Mouse (Mus musculus) stomach, postnatal 0 days (tissue): ENCODE measurements around the gene Lrp8. TPM values are rescaled to one million over a fixed set of nuclear protein-coding genes. Genes with fewer than 3 reads are reported as not detected.

ENCODE experiments used
- ATAC-seq: fragments of 200-750 bp; cut with Nextera tagmentation; 2 replicates; pipeline ENCODE4 v1.8.0; 2017; ENCODE audit not compliant: low FRiP score, low TSS enrichment
- DNase-seq: peaks from one replicate; pipeline ENCODE4 v3.0.0-alpha.2; 2016; ENCODE audit warnings: low spot score
- H3K27ac ChIP-seq: fragments of 300-500 bp; sonication (generic); replicated peaks from 2 replicates; pipeline ENCODE4 v1.5.1; 2014; ENCODE audit warnings: mild to moderate bottlenecking, control low read depth
- H3K27me3 ChIP-seq: fragments of 300-500 bp; sonication (generic); 2 replicates; pipeline ENCODE4 v1.6.1; 2014; ENCODE audit warnings: low read length; ENCODE audit not compliant: control insufficient read depth, insufficient read depth
- H3K36me3 ChIP-seq: fragments of 300-500 bp; sonication (generic); 2 replicates; pipeline ENCODE4 v1.6.1; 2014; ENCODE audit warnings: low read length, mixed read lengths; ENCODE audit not compliant: control insufficient read depth, insufficient read depth
- H3K4me1 ChIP-seq: fragments of 300-500 bp; sonication (generic); replicated peaks from 2 replicates; pipeline ENCODE4 v1.6.1; 2014; ENCODE audit warnings: antibody characterized with exemption; ENCODE audit not compliant: control insufficient read depth, insufficient read depth
- H3K4me2 ChIP-seq: fragments of 300-500 bp; sonication (generic); replicated peaks from 2 replicates; pipeline ENCODE4 v1.6.1; 2014; ENCODE audit warnings: low read depth, mild to moderate bottlenecking, control low read depth, moderate library complexity
- H3K4me3 ChIP-seq: fragments of 300-500 bp; sonication (generic); 2 replicates; pipeline ENCODE4 v1.5.1; 2014; ENCODE audit warnings: low read depth, low read length, control low read depth
- H3K9ac ChIP-seq: fragments of 300-500 bp; sonication (generic); 2 replicates; pipeline ENCODE4 v1.6.1; 2014; ENCODE audit warnings: mild to moderate bottlenecking, low read length, control low read depth, mixed read lengths
- H3K9me3 ChIP-seq: fragments of 300-500 bp; sonication (generic); 2 replicates; pipeline ENCODE4 v1.6.1; 2016; ENCODE audit warnings: low read length; ENCODE audit not compliant: control insufficient read depth
- CTCF ChIP-seq: IDR thresholded peaks from 2 replicates; pipeline ENCODE4 v1.5.1; 2016; ENCODE audit warnings: antibody characterized with exemption, low read depth, mild to moderate bottlenecking, moderate library complexity
- EP300 ChIP-seq: optimal IDR thresholded peaks from 2 replicates; pipeline ENCODE3; 2016; ENCODE audit warnings: antibody characterized with exemption
- whole genome bisulfite sequencing: fragments of 180-500 bp; shearing (Covaris S2); extraction: QIAGEN DNeasy Blood & Tissue Kit; methylation state at CpG from one replicate; pipeline ENCODE4 v1.1.7; 2014; 5-methylcytosine and 5-hydroxymethylcytosine counted together
- polyA plus RNA-seq: library from polyadenylated mRNA; unstranded; fragments of >200 nt; fragmentation: Nextera tagmentation; extraction: Ambion mirVana; gene quantifications from 2 replicates; pipeline ENCODE4 v1.2.1, GENCODE M21; 2015

The Lrp8 gene
- polyA plus RNA-seq, 1 experiment from 2014 or later, result 0.85 TPM

GRCm38 (mm10) chr4:107921952-107922351 is 119.9 kb downstream of the Lrp8 start:
- H3K4me1 ChIP-seq, result 0 out of 2 replicates have a peak, but pooled peaks cover 6% of the 10 kb centered on the region
- peak overlapping the region; percentile 95 for H3K27ac ChIP-seq
- H3K4me3 ChIP-seq, result peak overlapping the region; percentile 87
- peak overlapping the region; percentile 78 for H3K4me2 ChIP-seq
- no peaks in the 10 kb centered on the region for H3K27me3 ChIP-seq
- TF ChIP-seq CTCF (no peak), EP300 (no peak)
- H3K36me3 ChIP-seq, result no peaks in the 10 kb centered on the region
- no peaks in the 10 kb centered on the region for H3K9me3 ChIP-seq
- WGBS, result 43% methylated on average over 4 of the region's 4 CpGs
- peak; percentile 55 for DNase-seq
- H3K9ac ChIP-seq, result peak overlapping the region; percentile 53
- peak; percentile 68 for ATAC-seq

- under 1% methylated on average over 38 of the region's 38 CpGs for WGBS
- TF ChIP-seq CTCF (peak; percentile 70), EP300 (no peak)
Observed at GRCm38 (mm10) chr4:107923145-107923802, 121.2 kb downstream of the Lrp8 start, which contains the start of gene Cpt2. TSS of gene Cpt2 (minus strand) at chr4:107923610.

GRCm38 (mm10) chr4:107923803-107924194 is 121.7 kb downstream of the Lrp8 start:
- peak overlapping the region; percentile 78 for H3K4me2 ChIP-seq
- TF ChIP-seq EP300 (no peak), CTCF (no peak)
- no peak overlapping the region for H3K9ac ChIP-seq
- H3K27ac ChIP-seq, result peak overlapping the region; percentile 95
- H3K9me3 ChIP-seq, result no peaks in the 10 kb centered on the region
- no peaks in the 10 kb centered on the region for H3K36me3 ChIP-seq
- H3K4me1 ChIP-seq, result 0 out of 2 replicates have a peak, but pooled peaks cover 6% of the 10 kb centered on the region
- WGBS, result 38% methylated on average over 7 of the region's 7 CpGs
- ATAC-seq (no peak; the same call in 1 of the 2 replicates), DNase-seq (no peak)
- no peaks in the 10 kb centered on the region for H3K27me3 ChIP-seq
- peak overlapping the region; percentile 87 for H3K4me3 ChIP-seq

More at GRCm38 (mm10) chr4:107923145-107923802, 121.2 kb downstream of the Lrp8 start, which contains the start of gene Cpt2:
- H3K9me3 ChIP-seq, result no peaks in the 10 kb centered on the region
- H3K4me2 ChIP-seq, result peak within 1 kb of the TSS; percentile 78
- H3K4me1 ChIP-seq, result 0 out of 2 replicates have a peak, but pooled peaks cover 6% of the 10 kb centered on the region
- DNase-seq, result peak; percentile 98
- no peaks in the 10 kb centered on the region for H3K36me3 ChIP-seq
- H3K27me3 ChIP-seq, result no peaks in the 10 kb centered on the region
- peak within 1 kb of the TSS; percentile 95 for H3K27ac ChIP-seq
- peak within 1 kb of the TSS; percentile 96 for H3K9ac ChIP-seq
- ATAC-seq, result peak; percentile 96
- peak within 1 kb of the TSS; percentile 87 for H3K4me3 ChIP-seq

Other genes starting within 250 kb of the Lrp8 start
- gene Dmrtb1, start 118.0 kb upstream of the Lrp8 start, polyA plus RNA-seq, result not detected in 2 replicates
- 126 and 145 TPM in 2 replicates for gene Magoh, start 77.5 kb downstream of the Lrp8 start, polyA plus RNA-seq
- 99.3 and 101 TPM in 2 replicates for gene 0610037L13Rik, start 87.6 kb downstream of the Lrp8 start, polyA plus RNA-seq
- 78.4 and 81.2 TPM in 2 replicates for gene Cpt2, start 121.3 kb downstream of the Lrp8 start, polyA plus RNA-seq
- gene Slc1a7, start 166.1 kb downstream of the Lrp8 start, polyA plus RNA-seq, result 0.07 and 0.10 TPM in 2 replicates